Mouse (Mus musculus) liver, embryonic 16.5 days (tissue): ENCODE data around the gene Cabp7. TPM values are rescaled to one million over a fixed set of nuclear protein-coding genes. Genes with fewer than 3 reads are reported as not detected.
A peak's percentile ranks its signal among the peaks of the same experiment; 100 is the strongest.

Experiments used
- ATAC-seq: fragments of 200-750 bp; cut with Nextera tagmentation; 2 replicates; pipeline ENCODE4 v1.8.0; 2017; ENCODE audit warnings: low read depth, mild to moderate bottlenecking, moderate number of reproducible peaks, moderate library complexity
- H3K27ac ChIP-seq: fragments of 300-500 bp; sonication (generic); 2 replicates; pipeline ENCODE4 v1.5.1; 2014; ENCODE audit warnings: mild to moderate bottlenecking, low read length
- H3K27me3 ChIP-seq: fragments of 300-500 bp; sonication (generic); 2 replicates; pipeline ENCODE4 v1.6.1; 2014; ENCODE audit warnings: low read depth, low read length, mixed read lengths; ENCODE audit not compliant: control insufficient read depth, insufficient read depth
- H3K36me3 ChIP-seq: fragments of 300-500 bp; sonication (generic); 2 replicates; pipeline ENCODE4 v1.6.1; 2014; ENCODE audit warnings: mild to moderate bottlenecking; ENCODE audit not compliant: control insufficient read depth, insufficient read depth
- H3K4me1 ChIP-seq: fragments of 300-500 bp; sonication (generic); 2 replicates; pipeline ENCODE4 v1.6.1; 2014; ENCODE audit warnings: low read depth, low read length, mixed read lengths; ENCODE audit not compliant: control insufficient read depth
- H3K4me2 ChIP-seq: fragments of 300-500 bp; sonication (generic); 2 replicates; pipeline ENCODE4 v1.6.1; 2014; ENCODE audit warnings: low read depth, low read length, mixed read lengths
- H3K4me3 ChIP-seq: fragments of 300-500 bp; sonication (generic); 2 replicates; pipeline ENCODE4 v1.5.1; 2014; ENCODE audit warnings: low read depth, mild to moderate bottlenecking, low read length
- H3K9ac ChIP-seq: fragments of 300-500 bp; sonication (generic); 2 replicates; pipeline ENCODE4 v1.6.1; 2014; ENCODE audit warnings: low read depth, low read length
- H3K9me3 ChIP-seq: fragments of 300-500 bp; sonication (generic); replicated peaks from 2 replicates; pipeline ENCODE4 v1.6.1; 2016; ENCODE audit warnings: low read length; ENCODE audit not compliant: control insufficient read depth
- WGBS: fragments of 180-500 bp; shearing (Covaris S2); extraction: QIAGEN DNeasy Blood & Tissue Kit; methylation state at CpG from one replicate; pipeline ENCODE4 v1.1.7; 2014; ENCODE audit not compliant: insufficient replicate concordance; 5-methylcytosine and 5-hydroxymethylcytosine counted together
- polyA plus RNA-seq: library from polyadenylated mRNA; unstranded; fragments of >200 nt; fragmentation: Nextera tagmentation; extraction: Ambion mirVana; gene quantifications from 2 replicates; pipeline ENCODE4 v1.2.1, GENCODE M21; 2015

Gene Cabp7
- polyA plus RNA-seq: 0.04 and 0.06 TPM in 2 replicates

DNA sequence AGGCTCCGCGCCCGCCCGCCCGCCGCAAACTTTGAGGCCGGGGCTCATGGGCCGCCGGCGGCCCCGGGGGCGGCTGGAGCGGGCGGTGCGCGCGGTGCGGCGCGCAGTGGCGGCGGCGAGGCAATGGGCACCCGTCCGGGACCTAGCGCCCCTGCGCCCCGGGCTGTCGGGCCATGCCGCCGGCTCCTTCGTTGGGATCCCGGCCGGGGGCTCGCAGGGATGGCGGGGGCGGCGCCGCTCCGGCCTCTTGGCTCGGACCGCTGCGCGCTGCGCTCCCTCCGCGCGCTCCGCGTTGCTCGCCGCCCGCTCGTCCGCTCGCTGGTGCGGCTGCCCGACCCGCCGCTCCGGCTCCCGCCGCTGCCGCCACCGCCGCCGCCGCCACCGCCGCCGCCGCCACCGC, at the start of gene Cabp7:
Gene Cabp7 (minus strand): TSS at position 46 of the 400 bp plus-strand sequence.
- peak within 1 kb of the TSS; percentile 45 for H3K4me3 ChIP-seq
- peaks cover 70% of the 10 kb centered on the region for H3K27me3 ChIP-seq
- WGBS: 0% methylated on average over 24 of the region's 73 CpGs
- ATAC-seq: no peak
- no peaks in the 10 kb centered on the region; the same call in 1 of the 2 replicates for H3K4me1 ChIP-seq
- no peak within 1 kb of the TSS for H3K27ac ChIP-seq
- H3K9ac ChIP-seq: no peak within 1 kb of the TSS
- peak within 1 kb of the TSS; percentile 58 for H3K4me2 ChIP-seq
- H3K36me3 ChIP-seq: no peaks in the 10 kb centered on the region
- no peaks in the 10 kb centered on the region for H3K9me3 ChIP-seq

DNA sequence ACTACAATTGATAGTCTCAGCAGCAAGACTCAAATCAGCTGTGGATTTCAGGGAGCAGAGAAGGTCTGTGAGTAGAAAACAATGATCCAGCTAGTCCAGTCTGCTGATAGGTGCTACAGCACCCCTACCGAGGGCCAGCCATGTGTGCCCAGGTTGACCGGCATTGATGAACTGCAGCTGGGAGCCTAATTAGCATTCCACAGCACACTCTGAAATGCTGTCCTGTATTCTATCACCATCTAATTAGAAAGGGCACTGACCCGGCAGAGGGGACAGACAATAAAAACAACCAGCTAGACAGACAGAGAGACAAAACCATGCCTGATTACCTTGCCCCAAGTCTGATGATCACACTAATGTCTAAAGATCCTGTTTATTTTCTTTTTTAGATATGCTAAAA, 46.4 kb upstream of the Cabp7 start:
- H3K9ac ChIP-seq: no peak overlapping the region
- H3K4me2 ChIP-seq: no peak overlapping the region
- no peaks in the 10 kb centered on the region for H3K4me1 ChIP-seq
- ATAC-seq: no peak
- H3K36me3 ChIP-seq: peaks cover 14% of the 10 kb centered on the region; the same call in 1 of the 2 replicates
- H3K27ac ChIP-seq: no peak overlapping the region
- WGBS: 67% methylated on average over 3 of the region's 3 CpGs
- no peaks in the 10 kb centered on the region for H3K27me3 ChIP-seq
- no peak overlapping the region for H3K4me3 ChIP-seq
- no peaks in the 10 kb centered on the region for H3K9me3 ChIP-seq

GRCm38 (mm10) chr11:4791549-4791948, 45.0 kb upstream of the Cabp7 start:
- H3K4me1 ChIP-seq: no peaks in the 10 kb centered on the region
- ATAC-seq: no peak
- WGBS: 88% methylated on average over 6 of the region's 6 CpGs
- no peak overlapping the region for H3K4me3 ChIP-seq
- H3K9me3 ChIP-seq: no peaks in the 10 kb centered on the region
- no peaks in the 10 kb centered on the region for H3K27me3 ChIP-seq
- H3K9ac ChIP-seq: no peak overlapping the region
- H3K27ac ChIP-seq: no peak overlapping the region
- no peak overlapping the region for H3K4me2 ChIP-seq
- H3K36me3 ChIP-seq: peaks cover 14% of the 10 kb centered on the region

GRCm38 (mm10) chr11:4789691-4790090, 43.1 kb upstream of the Cabp7 start:
- WGBS: 88% methylated on average over 5 of the region's 5 CpGs
- H3K27me3 ChIP-seq: no peaks in the 10 kb centered on the region
- no peak overlapping the region for H3K4me2 ChIP-seq
- peaks cover 18% of the 10 kb centered on the region for H3K36me3 ChIP-seq
- no peak overlapping the region for H3K4me3 ChIP-seq
- no peaks in the 10 kb centered on the region for H3K4me1 ChIP-seq
- no peaks in the 10 kb centered on the region for H3K9me3 ChIP-seq
- H3K9ac ChIP-seq: no peak overlapping the region
- no peak for ATAC-seq
- no peak overlapping the region for H3K27ac ChIP-seq

DNA sequence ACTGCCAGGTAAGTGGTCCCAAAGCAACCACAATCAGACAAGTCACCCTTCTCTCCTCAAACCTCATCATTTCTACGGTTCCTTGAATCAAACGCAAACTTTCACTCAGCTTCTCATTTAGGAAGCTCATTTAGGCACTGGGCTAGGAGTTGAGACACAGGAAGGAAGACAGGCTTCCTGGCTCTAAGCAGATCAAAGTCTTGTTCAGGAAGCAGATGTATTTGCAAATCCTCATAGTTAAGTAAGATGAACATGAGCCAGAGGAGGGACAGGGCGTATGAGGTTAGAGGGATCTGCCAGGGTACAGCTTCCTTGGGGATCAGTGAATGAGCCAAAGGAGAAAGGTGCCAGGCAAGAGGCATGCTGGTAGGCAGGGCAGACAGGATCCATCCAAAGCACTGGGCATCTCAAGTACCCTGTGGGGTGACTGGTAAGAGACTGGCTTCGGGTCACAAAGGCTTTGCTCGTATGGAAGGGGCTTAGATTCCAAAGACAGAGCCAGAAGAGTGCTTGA, 38.1 kb upstream of the Cabp7 start:
- H3K4me3 ChIP-seq: no peak overlapping the region
- no peak overlapping the region for H3K9ac ChIP-seq
- ATAC-seq: no peak
- no peak overlapping the region for H3K4me2 ChIP-seq
- H3K27ac ChIP-seq: no peak overlapping the region
- H3K4me1 ChIP-seq: no peaks in the 10 kb centered on the region
- H3K27me3 ChIP-seq: no peaks in the 10 kb centered on the region
- 37% methylated on average over 5 of the region's 5 CpGs for WGBS
- no peaks in the 10 kb centered on the region for H3K9me3 ChIP-seq
- peaks cover 10% of the 10 kb centered on the region for H3K36me3 ChIP-seq

- Histone ChIP-seq H3K27me3 (no peaks in the 10 kb centered on the region), H3K27ac (no peak overlapping the region), H3K4me1 (no peaks in the 10 kb centered on the region), H3K4me3 (no peak overlapping the region), H3K4me2 (no peak overlapping the region), H3K9me3 (no peaks in the 10 kb centered on the region), H3K36me3 (peaks cover 8% of the 10 kb centered on the region), H3K9ac (no peak overlapping the region)
- no peak for ATAC-seq
- 52% methylated on average over 3 of the region's 3 CpGs for WGBS
Observed at GRCm38 (mm10) chr11:4783116-4783515, 36.5 kb upstream of the Cabp7 start.

DNA sequence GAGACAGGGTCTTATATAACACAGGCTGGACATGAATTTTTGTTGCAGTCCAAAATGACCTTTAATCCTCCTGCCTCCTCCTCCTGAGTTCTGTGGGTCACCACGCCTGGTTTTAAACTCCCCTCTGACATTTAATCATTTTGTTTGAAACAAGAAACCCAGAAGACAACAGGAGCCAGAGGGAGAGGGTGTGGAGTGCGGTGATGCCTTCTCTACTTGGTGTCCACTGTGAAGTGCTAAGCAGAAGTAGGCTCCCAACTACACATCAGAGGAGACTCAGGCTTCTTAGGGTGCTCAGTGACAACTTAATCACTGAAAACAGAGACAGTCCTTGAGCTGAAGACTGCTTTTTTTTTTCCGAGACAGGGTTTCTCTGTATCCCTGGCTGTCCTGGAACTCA, 34.3 kb upstream of the Cabp7 start:
- Histone ChIP-seq H3K9me3 (no peaks in the 10 kb centered on the region), H3K4me2 (no peak overlapping the region), H3K27ac (no peak overlapping the region), H3K4me3 (no peak overlapping the region), H3K36me3 (peaks cover 4% of the 10 kb centered on the region), H3K4me1 (no peaks in the 10 kb centered on the region), H3K9ac (no peak overlapping the region), H3K27me3 (no peaks in the 10 kb centered on the region)
- no peak for ATAC-seq
- 74% methylated on average over 3 of the region's 3 CpGs for WGBS

- Histone ChIP-seq H3K4me2 (no peak overlapping the region), H3K27me3 (no peaks in the 10 kb centered on the region), H3K9me3 (no peaks in the 10 kb centered on the region), H3K4me1 (no peaks in the 10 kb centered on the region), H3K4me3 (no peak overlapping the region), H3K36me3 (no peaks in the 10 kb centered on the region), H3K9ac (no peak overlapping the region), H3K27ac (no peak overlapping the region)
- ATAC-seq: no peak
- WGBS: 35% methylated on average over 3 of the region's 3 CpGs
Observed at GRCm38 (mm10) chr11:4772925-4773324, 26.3 kb upstream of the Cabp7 start.

DNA sequence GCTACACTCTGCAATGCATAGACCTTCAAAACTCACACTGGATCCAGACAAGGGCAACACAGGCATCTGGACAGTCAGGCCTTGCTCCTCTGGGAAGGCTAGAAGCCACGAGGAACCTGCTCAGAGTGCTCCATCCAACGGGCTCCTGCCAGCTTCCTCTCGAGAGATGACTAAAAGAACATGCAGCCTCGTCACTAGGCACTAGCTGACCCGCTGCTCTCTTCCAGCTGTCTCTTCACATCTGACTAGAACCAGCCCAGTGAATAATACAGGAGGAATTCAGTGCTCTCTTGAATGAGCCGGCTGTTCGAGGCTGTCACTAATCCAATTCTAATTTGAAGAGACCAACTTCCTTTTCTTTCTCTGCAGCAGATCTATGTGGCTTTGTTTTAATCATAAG, 25.2 kb upstream of the Cabp7 start:
- no peak overlapping the region for H3K9ac ChIP-seq
- H3K27me3 ChIP-seq: no peaks in the 10 kb centered on the region
- no peak overlapping the region for H3K4me3 ChIP-seq
- H3K4me2 ChIP-seq: no peak overlapping the region
- no peak overlapping the region for H3K27ac ChIP-seq
- ATAC-seq: no peak
- H3K36me3 ChIP-seq: no peaks in the 10 kb centered on the region
- no peaks in the 10 kb centered on the region for H3K9me3 ChIP-seq
- WGBS: 60% methylated on average over 7 of the region's 7 CpGs
- no peaks in the 10 kb centered on the region for H3K4me1 ChIP-seq
